Mouse (Mus musculus) neural tube, embryonic 10.5 days (tissue): ENCODE data around the gene Olfr1148.

Experiments used
- DNase-seq: peaks from one replicate; pipeline ENCODE4 v3.0.0-alpha.2; 2017; ENCODE audit warnings: low spot score; ENCODE audit errors: extremely low spot score

Gene Olfr1148

DNA sequence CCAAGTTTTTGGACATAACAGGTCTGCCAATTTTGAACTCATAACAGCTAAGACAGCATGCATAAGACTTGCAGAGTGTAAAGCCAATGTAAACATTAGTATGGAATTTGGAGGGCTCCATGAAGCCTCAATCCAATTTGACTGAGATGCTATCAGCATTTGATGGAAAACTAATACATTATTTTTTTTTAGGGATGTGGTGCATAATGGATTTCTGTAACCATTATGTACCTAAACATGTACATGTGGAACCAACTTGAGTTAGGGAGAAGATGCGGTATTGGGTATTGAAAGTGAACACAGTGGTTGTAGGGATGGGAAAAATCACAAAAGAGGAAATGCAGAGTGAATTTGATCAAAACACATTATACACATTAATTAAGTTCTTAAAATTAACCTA lies at the start of gene Olfr1148:
Gene Olfr1148 (plus strand): TSS at position 301 of the 400 bp plus-strand sequence.
- no peak for DNase-seq

DNA sequence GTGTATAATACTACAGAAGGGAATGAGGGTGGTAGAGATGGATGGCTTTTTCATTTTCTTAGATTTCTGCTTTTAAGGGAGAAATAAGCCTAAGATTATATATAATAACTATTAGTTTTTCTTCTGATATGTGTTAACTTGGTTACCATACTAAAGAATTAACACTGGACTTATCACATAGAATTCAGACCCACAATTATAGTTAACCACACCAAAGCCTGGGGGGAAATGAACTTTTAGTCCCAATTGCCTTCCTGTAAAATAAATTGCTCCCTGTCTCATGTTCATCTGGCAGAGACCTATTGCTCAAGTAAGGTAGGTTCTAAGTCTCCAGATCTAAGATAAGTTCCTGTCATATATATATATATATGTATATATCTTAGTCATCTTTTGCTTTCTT lies 30.0 kb upstream of the Olfr1148 start, which contains the start of gene Olfr1143:
Gene Olfr1143 (plus strand): TSS at position 301 of the 400 bp plus-strand sequence.
- DNase-seq: no peak

DNA sequence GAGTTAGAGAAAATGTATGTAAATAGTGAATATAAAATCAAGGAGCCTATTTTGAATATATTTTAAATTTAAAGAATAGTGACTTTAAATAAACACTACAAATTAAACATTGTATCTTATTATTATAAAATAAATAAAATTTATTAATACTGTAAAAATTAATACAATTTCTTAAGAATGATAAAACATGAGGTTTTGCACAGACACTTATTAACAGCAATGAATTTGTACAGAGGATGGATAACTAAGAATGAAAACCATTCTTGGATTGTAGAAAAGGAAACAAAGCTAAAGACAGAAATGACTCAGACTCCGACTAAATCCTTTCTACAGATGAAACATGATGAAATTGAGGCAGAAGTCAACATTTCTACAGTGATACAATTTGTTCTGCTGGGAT lies 20.8 kb upstream of the Olfr1148 start, which contains the start of gene Olfr1145:
Gene Olfr1145 (plus strand): TSS at position 301 of the 400 bp plus-strand sequence.
- DNase-seq: no peak

DNA sequence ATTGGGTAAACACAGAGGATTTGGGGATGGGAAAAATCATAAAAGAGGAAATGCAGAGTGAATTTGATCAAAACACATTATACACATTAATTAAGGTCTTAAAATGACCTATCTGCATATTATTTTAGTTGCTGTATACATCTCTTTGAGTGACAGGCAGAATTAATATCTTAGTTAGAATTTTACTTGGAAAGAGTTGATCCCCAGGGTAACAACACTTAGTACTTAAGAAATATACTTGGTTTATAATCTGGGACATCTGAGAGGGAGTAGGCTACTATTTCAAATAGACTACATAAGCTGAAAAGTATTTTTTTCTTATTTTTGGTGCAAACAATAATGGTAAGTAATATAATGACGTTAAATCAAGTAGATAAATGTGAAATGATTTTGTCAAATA lies 13.4 kb downstream of the Olfr1148 start, which contains the start of gene Olfr1150-ps1:
Gene Olfr1150-ps1 (plus strand): TSS at position 301 of the 400 bp plus-strand sequence.
- no peak for DNase-seq

DNA sequence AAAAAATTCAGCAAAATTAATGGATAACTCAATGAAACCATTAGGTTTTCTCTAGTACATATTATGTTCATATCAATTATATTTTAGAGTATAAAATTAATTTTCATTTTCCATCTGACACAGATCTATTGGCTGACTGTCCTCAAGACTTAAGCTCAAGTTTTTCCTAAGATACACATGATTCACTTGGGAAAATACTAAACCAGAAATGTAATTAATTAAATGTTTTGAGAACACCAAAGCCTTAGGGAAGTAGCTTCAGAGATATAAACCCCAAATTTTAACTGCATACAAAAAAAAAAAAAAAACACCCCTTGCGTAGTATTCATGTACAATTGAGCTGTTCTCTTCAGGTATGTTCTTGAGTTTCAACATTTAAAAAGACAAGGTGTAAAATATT lies 25.2 kb downstream of the Olfr1148 start, which contains the start of gene Olfr1151:
Gene Olfr1151 (plus strand): TSS at position 301 of the 400 bp plus-strand sequence.
- DNase-seq: no peak

DNA sequence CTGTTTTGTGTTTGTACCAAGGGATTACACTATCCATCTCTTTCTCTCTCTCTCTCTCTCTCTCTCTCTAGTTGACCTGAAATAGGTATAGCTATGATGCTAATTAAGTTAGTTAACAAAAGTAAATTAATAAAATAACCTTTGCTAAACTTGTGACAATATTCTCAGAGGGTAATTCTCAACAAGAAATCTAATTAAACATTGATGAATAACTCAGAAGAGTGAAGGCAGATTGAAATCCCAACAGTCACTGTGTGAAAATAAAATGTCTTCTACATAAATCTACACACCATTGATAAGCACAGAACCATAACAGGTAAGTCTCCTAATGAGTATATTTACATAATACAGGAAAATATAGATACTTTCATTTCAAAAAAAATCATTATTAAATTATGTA lies 35.9 kb downstream of the Olfr1148 start, which contains the start of gene Olfr1152:
Gene Olfr1152 (plus strand): TSS at position 301 of the 400 bp plus-strand sequence.
- DNase-seq: no peak
